Comparison of ENCODE assay signal across 8 mouse cellular contexts in the genomic region with DNA sequence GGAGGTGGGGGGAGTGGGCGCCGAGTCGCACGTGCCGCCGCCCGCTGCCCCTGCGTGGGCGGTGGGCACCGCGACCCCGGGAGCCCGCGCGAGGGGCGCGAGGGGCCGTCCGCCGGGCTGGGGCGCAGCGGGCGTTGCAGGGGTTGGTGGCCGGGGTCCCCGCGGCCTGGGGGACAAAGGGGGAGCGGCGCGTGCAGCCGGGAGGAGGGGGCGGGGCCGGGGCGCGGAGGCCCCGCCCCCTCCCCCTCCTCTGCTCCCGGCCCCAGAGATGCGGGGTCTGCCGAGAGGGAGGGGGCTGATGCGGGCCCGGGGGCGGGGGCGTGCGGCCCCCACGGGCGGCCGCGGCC. TPM values are rescaled to one million over a fixed set of nuclear protein-coding genes. Genes with fewer than 3 reads are reported as not detected.
DNase-seq lines count a peak whose midpoint lies in the region; ATAC-seq and TF ChIP-seq lines count a peak whose summit lies in the region.

No protein-coding gene starts in this region.

- H3K4me2 ChIP-seq in forebrain, embryonic 15.5 days (replicated peaks), result peak overlapping the region; percentile 97
- peak overlapping the region; percentile 97 for H3K4me2 ChIP-seq in liver, embryonic 11.5 days
- H3K4me2 ChIP-seq in stomach, postnatal 0 days (replicated peaks; ENCODE audit: low read depth), result peak overlapping the region; percentile 91

- peak overlapping the region; percentile 89 for H3K4me3 ChIP-seq in kidney, adult 2 months (ENCODE audit: insufficient read depth, low read depth, low read length)
- peak overlapping the region; percentile 84 for H3K4me3 ChIP-seq in bone marrow, adult 2 months (replicated peaks; ENCODE audit: control insufficient read depth, low read depth, low read length)
- peak overlapping the region; percentile 94 for H3K4me3 ChIP-seq in forebrain, embryonic 15.5 days
- H3K4me3 ChIP-seq in liver, embryonic 11.5 days (ENCODE audit: low read depth, low read length), result peak overlapping the region; percentile 96
- peak overlapping the region; percentile 88 for H3K4me3 ChIP-seq in stomach, postnatal 0 days (ENCODE audit: low read depth, low read length)

- no peak for TF ChIP-seq POLR2A in kidney, adult 2 months (IDR thresholded peaks at IDR 0.05; ENCODE audit: low read depth, low read length)
- no peak for TF ChIP-seq POLR2A in bone marrow, adult 2 months (IDR thresholded peaks at IDR 0.05; ENCODE audit: borderline replicate concordance, control insufficient read depth, low read depth, low read length)

- DNase-seq in kidney, adult 2 months, result peak; percentile 19
- DNase-seq in kidney, postnatal 25 days, result no peak
- DNase-seq in liver, embryonic 11.5 days (ENCODE audit: low spot score), result peak; percentile 66
- DNase-seq in stomach, postnatal 0 days (ENCODE audit: low spot score), result no peak
- no peak for DNase-seq in thymus, postnatal 10 days (ENCODE audit: low spot score in 2 of 2)
- no peak for DNase-seq in ovary, adult 18-20 months (ENCODE audit: low spot score)

- no peak for TF ChIP-seq CTCF in kidney, adult 2 months (conservative IDR thresholded peaks at IDR 0.05; ENCODE audit: insufficient read depth, insufficient read length, low read depth, low read length)
- no peak for TF ChIP-seq CTCF in bone marrow, adult 2 months (IDR thresholded peaks at IDR 0.05; ENCODE audit: control insufficient read depth, insufficient read depth, low read length)
- TF ChIP-seq CTCF in stomach, postnatal 0 days (IDR thresholded peaks at IDR 0.05; ENCODE audit: low read depth), result no peak

- no peak for TF ChIP-seq EP300 in stomach, postnatal 0 days (optimal IDR thresholded peaks at IDR 0.05)

- no peaks in the 10 kb centered on the region for H3K9me3 ChIP-seq in forebrain, embryonic 15.5 days
- H3K9me3 ChIP-seq in liver, embryonic 11.5 days (ENCODE audit: control insufficient read depth, low read length), result peaks cover 4% of the 10 kb centered on the region; the same call in 1 of the 2 replicates
- no peaks in the 10 kb centered on the region for H3K9me3 ChIP-seq in stomach, postnatal 0 days (ENCODE audit: control insufficient read depth, low read length)

- ATAC-seq in forebrain, embryonic 15.5 days (replicated peaks), result no peak
- ATAC-seq in liver, embryonic 11.5 days (replicated peaks; ENCODE audit: low FRiP score), result 0 out of 2 replicates have a peak, but pooled peaks have one; percentile 4
- ATAC-seq in stomach, postnatal 0 days (ENCODE audit: low FRiP score, low TSS enrichment), result no peak

- no peak overlapping the region for H3K27ac ChIP-seq in kidney, adult 2 months (ENCODE audit: insufficient read depth, low read depth, low read length)
- peak overlapping the region; percentile 42; the same call in 1 of the 2 replicates for H3K27ac ChIP-seq in bone marrow, adult 2 months (ENCODE audit: control insufficient read depth, insufficient read depth, low read depth, low read length, poor library complexity)
- peak overlapping the region; percentile 97 for H3K27ac ChIP-seq in forebrain, embryonic 15.5 days (replicated peaks)
- peak overlapping the region; percentile 97 for H3K27ac ChIP-seq in liver, embryonic 11.5 days (ENCODE audit: low read depth, low read length)
- H3K27ac ChIP-seq in stomach, postnatal 0 days (replicated peaks), result peak overlapping the region; percentile 97

- 0% methylated on average over 29 of the region's 47 CpGs for WGBS in kidney, adult 2 months
- WGBS in bone marrow, adult 2 months, result 2% methylated on average over 34 of the region's 47 CpGs
- 0% methylated on average over 7 of the region's 47 CpGs for WGBS in forebrain, embryonic 15.5 days
- WGBS in liver, embryonic 11.5 days, result 0% methylated on average over 9 of the region's 47 CpGs
- 0% methylated on average over 9 of the region's 47 CpGs for WGBS in stomach, postnatal 0 days

- peak overlapping the region; percentile 96 for H3K9ac ChIP-seq in forebrain, embryonic 15.5 days (replicated peaks)
- H3K9ac ChIP-seq in liver, embryonic 11.5 days (ENCODE audit: low read depth, low read length), result peak overlapping the region; percentile 94
- H3K9ac ChIP-seq in stomach, postnatal 0 days (ENCODE audit: low read length), result peak overlapping the region; percentile 93

- no peaks in the 10 kb centered on the region; the same call in 1 of the 2 replicates for H3K4me1 ChIP-seq in kidney, adult 2 months (ENCODE audit: control insufficient read depth, insufficient read depth, low read length)
- peaks cover 5% of the 10 kb centered on the region for H3K4me1 ChIP-seq in bone marrow, adult 2 months (ENCODE audit: control insufficient read depth, insufficient read depth, low read length)
- peaks cover 51% of the 10 kb centered on the region for H3K4me1 ChIP-seq in forebrain, embryonic 15.5 days
- peaks cover 29% of the 10 kb centered on the region for H3K4me1 ChIP-seq in liver, embryonic 11.5 days (replicated peaks; ENCODE audit: control insufficient read depth, insufficient read depth, low read length)
- no peaks in the 10 kb centered on the region for H3K4me1 ChIP-seq in stomach, postnatal 0 days (replicated peaks; ENCODE audit: control insufficient read depth, insufficient read depth)

- H3K27me3 ChIP-seq in kidney, adult 2 months (replicated peaks; ENCODE audit: control insufficient read depth, insufficient read depth, low read length), result no peaks in the 10 kb centered on the region
- no peaks in the 10 kb centered on the region for H3K27me3 ChIP-seq in forebrain, embryonic 15.5 days
- no peaks in the 10 kb centered on the region for H3K27me3 ChIP-seq in liver, embryonic 11.5 days (replicated peaks; ENCODE audit: control insufficient read depth, insufficient read depth, low read length)
- H3K27me3 ChIP-seq in stomach, postnatal 0 days (ENCODE audit: control insufficient read depth, insufficient read depth, low read length), result no peaks in the 10 kb centered on the region

- no peaks in the 10 kb centered on the region; the same call in 1 of the 2 replicates for H3K36me3 ChIP-seq in kidney, adult 2 months (ENCODE audit: control insufficient read depth, insufficient read depth, low read length)
- peaks cover 24% of the 10 kb centered on the region for H3K36me3 ChIP-seq in forebrain, embryonic 15.5 days
- H3K36me3 ChIP-seq in liver, embryonic 11.5 days (ENCODE audit: control insufficient read depth, insufficient read depth, low read length), result peaks cover 16% of the 10 kb centered on the region
- H3K36me3 ChIP-seq in stomach, postnatal 0 days (ENCODE audit: control insufficient read depth, insufficient read depth, low read length), result peaks cover 5% of the 10 kb centered on the region; the same call in 1 of the 2 replicates

RNA-seq across cellular contexts. Expression of gene Ehmt2, which starts 0.4 kb away (rescaled TPM):
- polyA plus RNA-seq in kidney, adult 2 months (2012; rRNA removed), result 134 and 169 TPM in 2 replicates
- 60.6 and 104 TPM in 2 replicates for polyA plus RNA-seq in bone marrow, adult 2 months (2011; ENCODE audit: insufficient read depth, insufficient read length, low replicate concordance, missing spikeins)
- polyA plus RNA-seq in forebrain, embryonic 15.5 days (2015; fragmentation: Nextera tagmentation; extraction: Ambion mirVana), result 108 and 111 TPM in 2 replicates
- polyA plus RNA-seq in liver, embryonic 11.5 days (2014; fragmentation: Nextera tagmentation; extraction: Ambion mirVana), result 43.6 and 50.9 TPM in 2 replicates
- polyA plus RNA-seq in stomach, postnatal 0 days (2015; fragmentation: Nextera tagmentation; extraction: Ambion mirVana), result 23.8 and 26.2 TPM in 2 replicates

RNA-seq across cellular contexts. Expression of gene C2, which starts 0.6 kb away (rescaled TPM):
- 62.9 and 73.4 TPM in 2 replicates for polyA plus RNA-seq in kidney, adult 2 months (2012; rRNA removed)
- 3.7 and 5.9 TPM in 2 replicates for polyA plus RNA-seq in bone marrow, adult 2 months (2011; ENCODE audit: insufficient read depth, insufficient read length, low replicate concordance, missing spikeins)
- polyA plus RNA-seq in forebrain, embryonic 15.5 days (2015; fragmentation: Nextera tagmentation; extraction: Ambion mirVana), result 0.77 and 1.5 TPM in 2 replicates
- polyA plus RNA-seq in liver, embryonic 11.5 days (2014; fragmentation: Nextera tagmentation; extraction: Ambion mirVana), result 8.1 and 9.0 TPM in 2 replicates
- 4.8 and 5.5 TPM in 2 replicates for polyA plus RNA-seq in stomach, postnatal 0 days (2015; fragmentation: Nextera tagmentation; extraction: Ambion mirVana)

RNA-seq across cellular contexts. Expression of gene Slc44a4, which starts 15.6 kb away (rescaled TPM):
- polyA plus RNA-seq in kidney, adult 2 months (2012; rRNA removed), result 73.5 and 88.1 TPM in 2 replicates
- 1.3 TPM in 1 of 2 replicates, not detected in the other for polyA plus RNA-seq in bone marrow, adult 2 months (2011; ENCODE audit: insufficient read depth, insufficient read length, low replicate concordance, missing spikeins)
- not detected in 2 replicates for polyA plus RNA-seq in forebrain, embryonic 15.5 days (2015; fragmentation: Nextera tagmentation; extraction: Ambion mirVana)
- polyA plus RNA-seq in liver, embryonic 11.5 days (2014; fragmentation: Nextera tagmentation; extraction: Ambion mirVana), result 0.97 and 1.3 TPM in 2 replicates
- 31.2 and 33.1 TPM in 2 replicates for polyA plus RNA-seq in stomach, postnatal 0 days (2015; fragmentation: Nextera tagmentation; extraction: Ambion mirVana)

RNA-seq across cellular contexts. Expression of gene Gm20547, which starts 16.8 kb away (rescaled TPM):
- 0.05 TPM in 1 of 2 replicates, not detected in the other for polyA plus RNA-seq in kidney, adult 2 months (2012; rRNA removed)
- polyA plus RNA-seq in bone marrow, adult 2 months (2011; ENCODE audit: insufficient read depth, insufficient read length, low replicate concordance, missing spikeins), result 2.0 TPM in 1 of 2 replicates, not detected in the other
- polyA plus RNA-seq in forebrain, embryonic 15.5 days (2015; fragmentation: Nextera tagmentation; extraction: Ambion mirVana), result 0.17 TPM in 1 of 2 replicates, not detected in the other
- 0.09 TPM in 1 of 2 replicates, not detected in the other for polyA plus RNA-seq in liver, embryonic 11.5 days (2014; fragmentation: Nextera tagmentation; extraction: Ambion mirVana)
- polyA plus RNA-seq in stomach, postnatal 0 days (2015; fragmentation: Nextera tagmentation; extraction: Ambion mirVana), result not detected in 2 replicates

RNA-seq across cellular contexts. Expression of gene Zbtb12, which starts 19.4 kb away (rescaled TPM):
- 9.4 and 10.8 TPM in 2 replicates for polyA plus RNA-seq in kidney, adult 2 months (2012; rRNA removed)
- 2.8 and 5.7 TPM in 2 replicates for polyA plus RNA-seq in bone marrow, adult 2 months (2011; ENCODE audit: insufficient read depth, insufficient read length, low replicate concordance, missing spikeins)
- polyA plus RNA-seq in forebrain, embryonic 15.5 days (2015; fragmentation: Nextera tagmentation; extraction: Ambion mirVana), result 9.5 and 9.9 TPM in 2 replicates
- polyA plus RNA-seq in liver, embryonic 11.5 days (2014; fragmentation: Nextera tagmentation; extraction: Ambion mirVana), result 0.45 and 0.86 TPM in 2 replicates
- 0.59 and 0.62 TPM in 2 replicates for polyA plus RNA-seq in stomach, postnatal 0 days (2015; fragmentation: Nextera tagmentation; extraction: Ambion mirVana)

Comparison
In these comparisons a context has a peak if more than half of its experiments do, and no peak if none do; other contexts are left out.
1. DNase-seq: peak in kidney, adult 2 months (single experiment) and liver, embryonic 11.5 days (single experiment); none in kidney, postnatal 25 days (0 of 2), stomach, postnatal 0 days (single experiment), thymus, postnatal 10 days (0 of 2) and ovary, adult 18-20 months (single experiment).
2. RNA of gene Slc44a4, which starts 15.6 kb away (polyA plus RNA-seq): 73.5 to 88.1 TPM in kidney, adult 2 months and 31.2 to 33.1 TPM in stomach, postnatal 0 days; 1.3 TPM in bone marrow, adult 2 months, 0.97 to 1.3 TPM in liver, embryonic 11.5 days and not detected in forebrain, embryonic 15.5 days; every median in the first group is over 10 times any median in the second.
3. Peak in every context shown above with its lines, with median percentiles within 50 percentile points of each other: H3K4me3 ChIP-seq, H3K4me2 ChIP-seq and H3K9ac ChIP-seq.